Mouse (Mus musculus) kidney, postnatal 0 days (tissue): ENCODE results near the gene Cdh13. TPM values are rescaled to one million over a fixed set of nuclear protein-coding genes. Genes with fewer than 3 reads are reported as not detected.

Experiments
- ATAC-seq: fragments of 200-750 bp; cut with Nextera tagmentation; replicated peaks from 2 replicates; pipeline ENCODE4 v1.8.0; 2017; ENCODE audit warnings: low read depth, moderate number of reproducible peaks, moderate TSS enrichment, moderate library complexity; ENCODE audit not compliant: low FRiP score
- DNase-seq: peaks from one replicate; pipeline ENCODE4 v3.0.0-alpha.2; 2016; ENCODE audit warnings: low spot score
- H3K27ac ChIP-seq: fragments of 300-500 bp; sonication (generic); 2 replicates; pipeline ENCODE4 v1.5.1; 2014; ENCODE audit warnings: mild to moderate bottlenecking
- H3K27me3 ChIP-seq: fragments of 300-500 bp; sonication (generic); 2 replicates; pipeline ENCODE4 v1.6.1; 2014; ENCODE audit warnings: low read length, mixed read lengths; ENCODE audit not compliant: insufficient read depth
- H3K36me3 ChIP-seq: fragments of 300-500 bp; sonication (generic); 2 replicates; pipeline ENCODE4 v1.6.1; 2014; ENCODE audit warnings: low read length, mixed read lengths; ENCODE audit not compliant: insufficient read depth
- H3K4me1 ChIP-seq: fragments of 300-500 bp; sonication (generic); replicated peaks from 2 replicates; pipeline ENCODE4 v1.6.1; 2014; ENCODE audit warnings: antibody characterized with exemption, low read length, mixed read lengths; ENCODE audit not compliant: insufficient read depth
- H3K4me2 ChIP-seq: fragments of 300-500 bp; sonication (generic); 2 replicates; pipeline ENCODE4 v1.6.1; 2014; ENCODE audit warnings: mild to moderate bottlenecking, low read length, moderate library complexity, mixed read lengths
- H3K4me3 ChIP-seq: fragments of 300-500 bp; sonication (generic); replicated peaks from 2 replicates; pipeline ENCODE4 v1.5.1; 2014; ENCODE audit warnings: low read depth, low read length
- H3K9ac ChIP-seq: fragments of 300-500 bp; sonication (generic); 2 replicates; pipeline ENCODE4 v1.6.1; 2014; ENCODE audit warnings: low read depth, low read length
- H3K9me3 ChIP-seq: fragments of 300-500 bp; sonication (generic); replicated peaks from 2 replicates; pipeline ENCODE4 v1.6.1; 2016; ENCODE audit warnings: low read length, inconsistent platforms, mixed read lengths
- CTCF ChIP-seq: IDR thresholded peaks from 2 replicates; pipeline ENCODE4 v1.5.1; 2016; ENCODE audit warnings: antibody characterized with exemption, low read depth, mild to moderate bottlenecking, moderate library complexity
- WGBS: fragments of 180-500 bp; shearing (Covaris S2); extraction: QIAGEN DNeasy Blood & Tissue Kit; methylation state at CpG from one replicate; pipeline ENCODE4 v1.1.7; 2014; 5-methylcytosine and 5-hydroxymethylcytosine counted together
- polyA plus RNA-seq: library from polyadenylated mRNA; unstranded; fragments of >200 nt; fragmentation: Nextera tagmentation; extraction: Ambion mirVana; gene quantifications from 2 replicates; pipeline ENCODE4 v1.2.1, GENCODE M21; 2015

Gene Cdh13
- polyA plus RNA-seq, 1 experiment from 2014 or later = 3.9 TPM

- 18% methylated on average over 5 of the region's 5 CpGs for WGBS
- H3K9me3 ChIP-seq = no peaks in the 10 kb centered on the region
- no peak overlapping the region for H3K4me3 ChIP-seq
- H3K4me1 ChIP-seq = no peaks in the 10 kb centered on the region
- H3K27me3 ChIP-seq = no peaks in the 10 kb centered on the region
- TF ChIP-seq CTCF = peak; percentile 70
- H3K27ac ChIP-seq = no peak overlapping the region
- DNase-seq (peak; percentile 35), ATAC-seq (no peak)
- H3K9ac ChIP-seq = no peak overlapping the region
- no peak overlapping the region for H3K4me2 ChIP-seq
- no peaks in the 10 kb centered on the region for H3K36me3 ChIP-seq
Observed at GRCm38 (mm10) chr8:118979800-118980199, 696.3 kb downstream of the Cdh13 start.

GRCm38 (mm10) chr8:118983724-118984123, 700.2 kb downstream of the Cdh13 start:
- no peaks in the 10 kb centered on the region for H3K4me1 ChIP-seq
- no peak for TF ChIP-seq CTCF
- H3K9ac ChIP-seq = no peak overlapping the region
- H3K9me3 ChIP-seq = no peaks in the 10 kb centered on the region
- H3K27me3 ChIP-seq = no peaks in the 10 kb centered on the region
- H3K27ac ChIP-seq = no peak overlapping the region
- no peaks in the 10 kb centered on the region for H3K36me3 ChIP-seq
- H3K4me2 ChIP-seq = no peak overlapping the region
- ATAC-seq (no peak), DNase-seq (no peak)
- 75% methylated on average over 2 of the region's 2 CpGs for WGBS
- no peak overlapping the region for H3K4me3 ChIP-seq

DNA sequence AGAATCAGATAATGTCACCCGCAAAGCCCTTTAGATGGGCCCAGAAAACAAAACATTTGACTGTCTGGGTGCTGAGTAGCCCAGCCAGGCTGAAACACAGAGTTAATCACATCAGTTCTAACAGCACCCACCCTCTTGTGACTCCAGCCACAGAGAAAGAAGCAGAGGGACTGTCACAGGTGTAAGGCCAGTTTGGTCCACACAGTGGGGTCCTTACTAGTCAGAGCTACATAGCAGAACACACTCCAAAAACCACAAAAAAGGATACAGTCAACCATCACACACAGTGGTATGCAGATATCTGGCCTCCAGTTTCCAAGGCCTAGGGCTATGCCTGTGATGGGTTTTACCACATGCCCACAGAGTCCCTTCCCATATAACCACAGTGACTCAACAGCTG, 703.3 kb downstream of the Cdh13 start:
- TF ChIP-seq CTCF = no peak
- no peak for ATAC-seq
- Histone ChIP-seq H3K27me3 (no peaks in the 10 kb centered on the region), H3K27ac (no peak overlapping the region), H3K4me1 (no peaks in the 10 kb centered on the region), H3K4me3 (no peak overlapping the region), H3K9me3 (no peaks in the 10 kb centered on the region), H3K4me2 (no peak overlapping the region), H3K9ac (no peak overlapping the region), H3K36me3 (no peaks in the 10 kb centered on the region)
- WGBS = 77% methylated on average over 1 of the region's 1 CpGs
- no peak for DNase-seq

DNA sequence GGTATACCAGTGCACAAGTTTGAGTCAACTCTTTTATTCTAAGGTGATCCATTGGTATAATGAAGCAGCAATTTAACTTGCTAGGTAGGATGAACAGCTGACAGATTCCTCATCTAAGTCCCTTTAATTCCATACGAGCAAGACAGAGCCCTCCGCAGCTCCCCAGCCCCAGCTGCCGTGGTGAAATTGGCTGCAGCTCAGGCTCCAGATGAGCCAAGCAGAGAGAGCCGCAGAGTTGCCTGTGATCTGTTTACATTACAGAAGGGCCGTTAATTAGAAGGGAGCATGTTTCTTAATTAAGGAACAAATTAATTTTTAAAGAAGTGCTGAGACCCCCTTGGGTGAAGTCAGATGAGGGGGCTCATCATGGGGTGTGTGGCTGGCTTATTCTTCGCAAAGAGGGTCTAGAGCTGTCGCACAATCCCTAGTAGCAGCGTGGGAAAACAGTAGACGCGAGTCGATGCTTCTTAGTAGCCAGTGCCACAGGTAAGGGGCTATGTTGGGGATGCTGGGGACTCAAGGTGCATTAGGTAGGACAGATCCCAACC, 712.2 kb downstream of the Cdh13 start:
- ATAC-seq = no peak
- Histone ChIP-seq H3K4me3 (no peak overlapping the region), H3K27me3 (no peaks in the 10 kb centered on the region), H3K27ac (no peak overlapping the region), H3K4me1 (no peaks in the 10 kb centered on the region), H3K36me3 (no peaks in the 10 kb centered on the region), H3K4me2 (no peak overlapping the region), H3K9ac (no peak overlapping the region), H3K9me3 (no peaks in the 10 kb centered on the region)
- WGBS = 83% methylated on average over 11 of the region's 11 CpGs
- DNase-seq = no peak
- no peak for TF ChIP-seq CTCF

DNA sequence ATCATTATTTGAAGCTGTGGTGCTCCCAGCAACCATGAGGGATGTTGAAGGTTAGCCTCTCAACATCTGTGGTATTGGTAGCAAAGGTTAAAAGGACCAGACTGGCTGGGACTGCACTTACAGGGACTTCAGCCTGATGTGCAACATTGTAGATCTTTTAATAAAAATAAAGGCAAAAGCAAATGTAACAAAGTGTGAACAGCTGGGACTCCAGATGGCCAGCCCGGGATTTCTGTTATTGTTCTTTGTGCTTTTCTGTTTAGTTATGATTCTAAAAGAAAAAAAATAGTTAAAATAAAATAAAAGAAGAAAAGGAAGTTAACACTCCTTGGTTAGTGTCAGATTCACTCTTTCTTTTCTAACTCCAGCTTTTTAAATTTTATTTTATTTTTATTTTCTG, 717.1 kb downstream of the Cdh13 start:
- WGBS = 74% methylated on average over 1 of the region's 1 CpGs
- no peak overlapping the region for H3K4me2 ChIP-seq
- ATAC-seq = no peak
- no peaks in the 10 kb centered on the region for H3K36me3 ChIP-seq
- no peak overlapping the region for H3K27ac ChIP-seq
- H3K9me3 ChIP-seq = no peaks in the 10 kb centered on the region
- TF ChIP-seq CTCF = no peak
- no peak overlapping the region for H3K9ac ChIP-seq
- H3K4me1 ChIP-seq = no peaks in the 10 kb centered on the region
- H3K4me3 ChIP-seq = no peak overlapping the region
- no peaks in the 10 kb centered on the region for H3K27me3 ChIP-seq
- DNase-seq = no peak

GRCm38 (mm10) chr8:119004821-119005220, 721.3 kb downstream of the Cdh13 start:
- Histone ChIP-seq H3K4me3 (no peak overlapping the region), H3K36me3 (no peaks in the 10 kb centered on the region), H3K27ac (no peak overlapping the region), H3K4me1 (no peaks in the 10 kb centered on the region), H3K27me3 (no peaks in the 10 kb centered on the region), H3K9me3 (no peaks in the 10 kb centered on the region), H3K4me2 (no peak overlapping the region), H3K9ac (no peak overlapping the region)
- DNase-seq (no peak), ATAC-seq (no peak)
- 72% methylated on average over 5 of the region's 5 CpGs for WGBS
- no peak for TF ChIP-seq CTCF

DNA sequence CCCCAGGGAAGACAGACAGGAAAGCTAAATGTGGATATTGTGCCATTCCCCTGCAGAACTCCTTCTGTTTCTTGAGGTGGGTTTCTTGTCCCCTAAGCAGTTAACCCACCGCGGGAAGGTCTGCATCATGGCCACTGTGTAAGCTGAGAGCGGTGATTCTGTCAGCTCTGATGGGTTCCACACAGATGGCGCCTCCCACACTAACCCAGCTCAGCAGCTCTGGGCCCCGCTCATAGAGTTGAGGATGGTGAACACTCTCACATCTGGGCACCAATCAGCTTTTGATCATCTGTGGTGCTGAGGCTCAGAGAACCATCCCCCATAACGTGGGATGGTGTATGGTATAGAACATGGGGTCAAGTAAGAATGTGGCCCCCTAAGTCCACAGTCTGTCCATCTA, 735.1 kb downstream of the Cdh13 start:
- H3K36me3 ChIP-seq = no peaks in the 10 kb centered on the region
- no peak for TF ChIP-seq CTCF
- H3K9ac ChIP-seq = no peak overlapping the region
- WGBS = 29% methylated on average over 6 of the region's 6 CpGs
- H3K9me3 ChIP-seq = no peaks in the 10 kb centered on the region
- H3K27me3 ChIP-seq = no peaks in the 10 kb centered on the region
- DNase-seq = peak; percentile 15
- H3K4me1 ChIP-seq = no peaks in the 10 kb centered on the region
- H3K4me2 ChIP-seq = no peak overlapping the region
- no peak overlapping the region for H3K27ac ChIP-seq
- ATAC-seq = no peak
- H3K4me3 ChIP-seq = no peak overlapping the region
